Mouse (Mus musculus): Measurements from ENCODE around the gene Dcun1d3.

DNA sequence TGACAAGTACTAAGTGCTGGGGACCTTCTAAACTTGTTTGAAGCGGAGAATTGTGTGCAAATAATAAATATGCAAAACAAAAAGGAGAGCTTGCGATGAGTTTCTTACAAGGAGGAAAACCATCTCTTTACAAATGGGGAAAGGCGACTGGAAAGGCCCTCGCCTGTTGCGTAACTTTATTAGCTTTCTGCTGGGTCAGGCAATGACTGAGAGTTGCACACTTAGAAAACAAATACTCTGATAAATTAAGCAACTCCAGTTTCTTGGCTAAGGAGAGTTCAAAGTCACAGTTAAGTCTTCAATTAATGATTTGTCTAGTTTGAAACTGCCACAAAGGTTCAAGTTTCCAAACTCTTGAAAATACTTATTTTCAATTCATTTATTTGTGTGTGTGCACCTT lies 15.8 kb downstream of the Dcun1d3 start:
- TF ChIP-seq CTCF (conservative IDR thresholded peaks at IDR 0.05; ENCODE audit: insufficient read depth, insufficient read length, low read depth, low read length) (no peak), POLR2A (IDR thresholded peaks at IDR 0.05; ENCODE audit: low read depth, low read length) (no peak)

All from kidney, adult 2 months (tissue).